Mouse (Mus musculus): Measurements from ENCODE around the gene Nsl1. TPM values are rescaled to one million over a fixed set of nuclear protein-coding genes. Genes with fewer than 3 reads are reported as not detected.

Gene Nsl1
- polyA plus RNA-seq, 1 experiment from 2014 or later, result 5.7 TPM

DNA sequence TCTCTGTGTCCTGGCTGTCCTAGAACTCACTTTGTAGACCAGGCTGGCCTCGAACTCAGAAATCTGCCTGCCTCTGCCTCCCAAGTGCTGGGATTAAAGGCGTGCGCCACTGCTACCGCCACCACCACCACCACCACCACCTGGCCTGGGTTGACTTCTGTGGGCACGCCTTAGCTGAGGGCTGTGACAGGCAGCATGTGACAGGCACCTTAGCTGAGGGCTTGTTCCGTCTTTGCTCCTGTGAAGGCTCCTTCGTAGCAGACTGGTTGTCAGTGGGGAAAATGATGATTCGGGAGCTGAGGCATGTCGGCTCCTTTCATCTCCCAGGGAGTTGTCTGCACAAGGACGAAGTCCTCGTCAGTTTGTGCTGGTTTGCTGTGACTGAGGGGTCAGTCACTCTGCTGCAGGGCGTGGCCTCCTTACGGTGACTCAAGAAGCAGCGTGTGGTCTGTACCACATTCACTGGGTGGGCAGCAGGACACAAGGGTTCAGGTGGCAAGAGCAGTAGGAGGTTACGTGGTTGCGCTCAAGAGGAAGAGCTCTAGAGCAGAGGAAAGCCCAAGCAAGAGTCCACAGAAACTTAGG lies 9.6 kb downstream of the Nsl1 start:
- peak overlapping the region; percentile 74 for H3K27ac ChIP-seq (ENCODE audit: low read depth)
- WGBS (ENCODE audit: insufficient replicate concordance), result 83% methylated on average over 16 of the region's 16 CpGs
- H3K4me3 ChIP-seq (ENCODE audit: low read depth, low read length), result no peak overlapping the region
- DNase-seq (no peak), ATAC-seq (peak; percentile 14; the same call in 1 of the 2 replicates)
- no peak for TF ChIP-seq CTCF (IDR thresholded peaks at IDR 0.05; ENCODE audit: low read depth)
- H3K4me1 ChIP-seq (ENCODE audit: insufficient read depth), result peaks cover 13% of the 10 kb centered on the region
- H3K36me3 ChIP-seq (replicated peaks; ENCODE audit: insufficient read depth, low read length), result peaks cover 60% of the 10 kb centered on the region
- no peaks in the 10 kb centered on the region for H3K9me3 ChIP-seq (ENCODE audit: low read length)
- H3K27me3 ChIP-seq (ENCODE audit: insufficient read depth, low read length), result no peaks in the 10 kb centered on the region
- H3K4me2 ChIP-seq (ENCODE audit: low read depth, low read length), result no peak overlapping the region
- no peak overlapping the region for H3K9ac ChIP-seq (replicated peaks)

DNA sequence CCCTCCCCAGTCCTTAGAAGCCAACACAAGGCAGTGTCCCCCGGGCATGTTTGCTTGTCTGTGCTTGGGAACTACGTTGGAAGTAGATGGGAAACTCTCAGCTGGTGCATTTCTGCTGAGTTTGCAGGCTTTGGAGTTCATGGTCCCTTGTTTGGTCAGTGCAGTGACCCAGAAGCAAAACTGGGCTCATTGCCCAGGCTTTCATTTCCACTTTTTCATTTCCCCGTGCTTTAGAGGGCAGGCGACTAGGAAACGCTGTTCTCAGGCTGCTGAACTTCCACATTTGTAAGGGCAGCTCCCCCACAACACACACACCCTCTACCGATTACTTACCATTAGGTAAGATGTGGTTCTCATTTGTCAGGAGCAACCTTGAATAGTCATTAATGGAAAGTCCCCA lies 10.2 kb downstream of the Nsl1 start:
- Histone ChIP-seq H3K9ac (replicated peaks) (no peak overlapping the region), H3K27ac (ENCODE audit: low read depth) (peak overlapping the region; percentile 74), H3K4me1 (ENCODE audit: insufficient read depth) (peaks cover 13% of the 10 kb centered on the region), H3K4me3 (ENCODE audit: low read depth, low read length) (no peak overlapping the region), H3K4me2 (ENCODE audit: low read depth, low read length) (no peak overlapping the region), H3K9me3 (ENCODE audit: low read length) (no peaks in the 10 kb centered on the region), H3K27me3 (ENCODE audit: insufficient read depth, low read length) (no peaks in the 10 kb centered on the region), H3K36me3 (replicated peaks; ENCODE audit: insufficient read depth, low read length) (peaks cover 58% of the 10 kb centered on the region)
- TF ChIP-seq EP300 (IDR thresholded peaks at IDR 0.05; ENCODE audit: low read depth), result no peak
- 0 out of 2 replicates have a peak, but pooled peaks have one; percentile 1 for TF ChIP-seq CTCF (IDR thresholded peaks at IDR 0.05; ENCODE audit: low read depth)
- DNase-seq, result peak; percentile 68
- peak; percentile 67 for ATAC-seq
- 40% methylated on average over 6 of the region's 6 CpGs for WGBS (ENCODE audit: insufficient replicate concordance)

DNA sequence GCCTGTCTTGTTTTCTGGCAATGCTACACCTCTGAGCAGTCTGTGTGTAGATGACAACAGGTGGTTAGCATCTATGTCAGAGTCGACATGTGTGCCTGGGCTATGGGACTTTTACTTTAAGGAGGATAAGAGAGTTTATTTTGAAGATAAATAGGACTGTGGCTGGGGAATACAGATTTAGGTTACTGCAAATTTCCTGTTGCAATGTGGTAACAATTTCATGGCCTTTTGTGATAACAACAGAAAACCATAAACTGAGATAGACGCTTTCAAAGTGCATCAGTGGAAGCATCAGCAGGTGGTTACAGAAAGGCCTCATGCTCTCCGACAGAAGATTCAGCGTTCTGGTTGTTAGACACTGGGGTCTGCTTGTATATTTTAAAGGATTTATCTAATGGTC lies 10.7 kb downstream of the Nsl1 start:
- ATAC-seq, result no peak; the same call in 1 of the 2 replicates
- H3K4me2 ChIP-seq (ENCODE audit: low read depth, low read length), result no peak overlapping the region
- H3K9me3 ChIP-seq (ENCODE audit: low read length), result no peaks in the 10 kb centered on the region
- TF ChIP-seq CTCF (IDR thresholded peaks at IDR 0.05; ENCODE audit: low read depth) (no peak), EP300 (IDR thresholded peaks at IDR 0.05; ENCODE audit: low read depth) (no peak)
- DNase-seq, result no peak
- H3K27ac ChIP-seq (ENCODE audit: low read depth), result peak overlapping the region; percentile 74
- no peak overlapping the region for H3K9ac ChIP-seq (replicated peaks)
- no peak overlapping the region for H3K4me3 ChIP-seq (ENCODE audit: low read depth, low read length)
- peaks cover 13% of the 10 kb centered on the region for H3K4me1 ChIP-seq (ENCODE audit: insufficient read depth)
- peaks cover 56% of the 10 kb centered on the region for H3K36me3 ChIP-seq (replicated peaks; ENCODE audit: insufficient read depth, low read length)
- WGBS (ENCODE audit: insufficient replicate concordance), result 68% methylated on average over 4 of the region's 4 CpGs
- H3K27me3 ChIP-seq (ENCODE audit: insufficient read depth, low read length), result no peaks in the 10 kb centered on the region

DNA sequence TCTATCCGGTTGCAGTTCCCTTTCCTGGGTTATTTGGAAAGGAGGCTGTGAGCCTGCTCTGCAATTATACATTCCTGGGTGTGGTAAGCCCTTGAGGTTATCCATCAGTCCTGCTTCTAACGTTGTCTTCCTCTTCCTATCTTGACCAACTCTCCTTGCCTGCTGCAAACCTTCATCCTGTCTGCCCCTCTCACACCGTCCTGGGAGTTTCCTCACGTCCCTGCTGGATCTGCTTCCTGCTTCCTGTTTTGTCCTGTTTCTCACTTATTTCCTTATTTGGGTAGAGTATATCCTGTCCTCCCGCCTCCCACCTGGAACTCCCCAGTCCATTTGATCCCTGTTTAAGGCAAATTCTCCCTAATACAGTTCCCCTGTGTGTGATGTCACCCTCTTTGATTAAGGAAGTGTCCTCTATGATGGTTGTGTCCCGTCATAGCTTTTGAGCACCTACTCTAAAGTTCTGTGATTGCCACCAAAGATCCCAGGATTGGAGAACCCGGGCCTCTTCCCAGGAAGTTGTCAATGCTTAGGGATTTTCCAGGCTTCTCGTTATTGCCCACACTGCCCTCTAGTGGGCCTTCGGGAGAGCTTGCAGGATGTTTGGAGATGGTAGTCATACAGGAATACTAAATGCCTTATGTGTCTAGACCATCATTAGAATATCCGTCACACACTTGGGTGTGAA lies 12.5 kb downstream of the Nsl1 start:
- 55% methylated on average over 10 of the region's 10 CpGs for WGBS (ENCODE audit: insufficient replicate concordance)
- ATAC-seq (peak; percentile 33), DNase-seq (peak; percentile 41)
- peak; percentile 78 for TF ChIP-seq CTCF (IDR thresholded peaks at IDR 0.05; ENCODE audit: low read depth)
- no peak for TF ChIP-seq EP300 (IDR thresholded peaks at IDR 0.05; ENCODE audit: low read depth)
- Histone ChIP-seq H3K4me3 (ENCODE audit: low read depth, low read length) (no peak overlapping the region), H3K36me3 (replicated peaks; ENCODE audit: insufficient read depth, low read length) (peaks cover 49% of the 10 kb centered on the region), H3K4me1 (ENCODE audit: insufficient read depth) (peaks cover 13% of the 10 kb centered on the region), H3K9me3 (ENCODE audit: low read length) (no peaks in the 10 kb centered on the region), H3K4me2 (ENCODE audit: low read depth, low read length) (0 out of 2 replicates have a peak overlapping the region, but pooled peaks have one; percentile 22), H3K27ac (ENCODE audit: low read depth) (peak overlapping the region; percentile 59), H3K9ac (replicated peaks) (no peak overlapping the region), H3K27me3 (ENCODE audit: insufficient read depth, low read length) (no peaks in the 10 kb centered on the region)

DNA sequence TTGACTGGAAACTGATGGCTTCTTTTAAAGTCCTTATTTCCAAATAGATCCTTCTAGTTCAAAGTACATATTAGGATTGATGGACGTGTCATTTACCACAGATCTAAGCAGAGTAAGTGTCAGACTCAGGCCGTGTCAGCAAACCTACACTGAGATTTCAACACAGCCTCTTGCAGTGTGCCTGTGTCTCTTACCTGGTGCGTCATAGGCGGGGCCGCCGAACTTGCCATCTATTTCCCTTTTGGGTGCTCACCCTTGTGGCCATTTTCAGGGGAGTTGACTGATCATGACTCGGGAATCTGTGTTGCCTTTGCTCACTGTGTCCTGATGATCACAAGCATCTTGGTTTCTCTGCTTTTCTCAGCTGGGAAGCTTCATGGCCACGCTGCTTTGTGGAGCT lies 20.4 kb downstream of the Nsl1 start:
- Histone ChIP-seq H3K9ac (replicated peaks) (no peak overlapping the region), H3K4me3 (ENCODE audit: low read depth, low read length) (no peak overlapping the region), H3K4me1 (ENCODE audit: insufficient read depth) (no peaks in the 10 kb centered on the region), H3K27ac (ENCODE audit: low read depth) (0 out of 2 replicates have a peak overlapping the region, but pooled peaks have one; percentile 26), H3K36me3 (replicated peaks; ENCODE audit: insufficient read depth, low read length) (peaks cover 28% of the 10 kb centered on the region), H3K9me3 (ENCODE audit: low read length) (no peaks in the 10 kb centered on the region), H3K27me3 (ENCODE audit: insufficient read depth, low read length) (no peaks in the 10 kb centered on the region), H3K4me2 (ENCODE audit: low read depth, low read length) (peak overlapping the region; percentile 24; the same call in 1 of the 2 replicates)
- ATAC-seq (peak; percentile 81), DNase-seq (peak; percentile 51)
- no peak; the same call in 1 of the 2 replicates for TF ChIP-seq EP300 (IDR thresholded peaks at IDR 0.05; ENCODE audit: low read depth)
- peak; percentile 7; the same call in 1 of the 2 replicates for TF ChIP-seq CTCF (IDR thresholded peaks at IDR 0.05; ENCODE audit: low read depth)
- 67% methylated on average over 8 of the region's 8 CpGs for WGBS (ENCODE audit: insufficient replicate concordance)

DNA sequence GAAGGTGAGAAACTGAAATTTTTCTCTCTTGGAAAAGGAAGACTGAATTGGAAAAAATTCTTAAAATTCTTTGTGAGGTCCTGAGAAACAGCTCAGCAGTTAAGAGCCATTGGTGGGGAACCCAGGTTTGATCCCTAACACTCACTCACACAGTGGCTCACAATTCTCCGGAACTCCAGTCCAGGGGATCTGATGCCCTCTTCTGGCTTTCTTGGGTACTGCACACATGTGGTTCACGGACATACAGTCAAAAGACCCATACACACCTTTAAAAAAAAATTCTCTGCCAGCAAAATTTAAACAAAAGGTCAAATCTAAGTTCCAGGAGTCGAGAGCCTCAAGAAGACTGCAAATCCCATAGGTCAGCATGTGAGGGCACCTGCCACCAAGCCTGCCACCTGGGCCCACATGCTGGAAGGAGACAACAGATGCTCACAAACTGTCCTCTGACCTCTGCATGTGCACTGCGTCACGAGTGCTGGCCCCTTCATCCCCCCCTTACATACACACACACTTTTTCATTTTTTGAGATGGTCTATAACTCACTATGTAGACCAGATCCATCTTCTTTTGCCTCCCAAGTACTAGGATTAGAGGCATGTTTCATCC lies 22.2 kb downstream of the Nsl1 start:
- Histone ChIP-seq H3K4me2 (ENCODE audit: low read depth, low read length) (no peak overlapping the region; the same call in 1 of the 2 replicates), H3K27me3 (ENCODE audit: insufficient read depth, low read length) (no peaks in the 10 kb centered on the region), H3K9ac (replicated peaks) (no peak overlapping the region), H3K36me3 (replicated peaks; ENCODE audit: insufficient read depth, low read length) (peaks cover 19% of the 10 kb centered on the region), H3K4me3 (ENCODE audit: low read depth, low read length) (no peak overlapping the region), H3K4me1 (ENCODE audit: insufficient read depth) (no peaks in the 10 kb centered on the region), H3K9me3 (ENCODE audit: low read length) (no peaks in the 10 kb centered on the region), H3K27ac (ENCODE audit: low read depth) (peak overlapping the region; percentile 34; the same call in 1 of the 2 replicates)
- ATAC-seq (no peak), DNase-seq (peak; percentile 74)
- TF ChIP-seq EP300 (IDR thresholded peaks at IDR 0.05; ENCODE audit: low read depth) (no peak), CTCF (IDR thresholded peaks at IDR 0.05; ENCODE audit: low read depth) (peak; percentile 79)
- 67% methylated on average over 5 of the region's 5 CpGs for WGBS (ENCODE audit: insufficient replicate concordance)

All from liver, postnatal 0 days (tissue).